Mouse (Mus musculus): ENCODE results near the gene Slc35a2.

Slc35a2 gene

DNA sequence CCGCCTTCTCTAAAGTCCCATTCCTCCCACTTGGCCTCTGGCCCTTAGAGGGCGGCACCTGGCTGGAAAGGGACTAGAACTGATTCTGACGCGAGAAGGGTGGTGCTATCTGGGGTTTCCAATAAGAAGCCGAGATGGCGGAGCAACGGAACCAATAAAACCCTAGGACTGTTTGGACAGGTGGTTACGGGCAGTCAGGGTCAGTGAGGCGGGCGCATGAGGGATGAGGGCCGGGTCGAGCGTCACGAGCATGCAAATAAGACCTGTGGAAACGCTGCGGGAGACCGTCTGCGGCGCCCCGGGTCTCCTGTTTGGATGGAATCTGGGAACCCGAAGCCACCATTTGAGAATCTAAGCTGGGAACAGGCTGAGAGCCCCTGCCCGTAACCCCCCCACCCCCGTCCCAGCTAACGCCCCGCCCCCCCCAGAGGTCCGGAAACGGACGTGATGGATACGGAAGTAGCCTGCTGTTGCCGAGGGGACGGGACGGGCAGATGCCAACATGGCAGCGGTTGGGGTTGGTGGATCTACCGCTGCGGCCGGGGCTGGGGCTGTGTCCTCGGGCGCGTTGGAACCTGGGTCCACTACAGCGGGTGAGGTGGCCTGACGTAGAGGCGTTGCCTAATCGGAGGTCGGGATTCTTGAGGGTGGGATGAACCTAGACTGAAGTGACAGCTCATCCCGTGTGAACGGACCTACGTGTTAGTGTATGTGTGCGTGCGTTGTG is at the start of gene Slc35a2:
Gene Slc35a2 (plus strand): TSS at position 188 of the 727 bp plus-strand sequence.
- peak; percentile 80 to 89 for DNase-seq

DNA sequence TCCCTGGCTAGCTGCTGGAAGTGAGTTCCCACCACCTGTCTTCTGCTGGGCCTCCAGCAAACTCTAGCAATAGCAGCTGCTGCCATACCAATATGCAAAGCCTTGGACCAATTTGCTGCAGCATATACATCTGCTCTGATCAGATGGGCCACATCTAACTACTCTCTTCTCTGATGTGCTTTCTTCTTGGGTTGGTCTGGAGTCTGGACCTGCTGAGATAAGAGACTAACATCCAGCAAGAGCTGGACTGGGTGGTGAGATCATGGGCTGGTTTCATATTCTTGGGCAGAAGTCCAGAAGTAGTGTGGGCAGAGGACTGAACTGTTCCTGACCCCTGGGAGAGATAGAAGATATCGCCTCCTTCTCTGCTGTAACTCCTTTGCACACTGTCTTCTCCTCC is 46.7 kb upstream of the Slc35a2 start:
- DNase-seq, result no peak

DNA sequence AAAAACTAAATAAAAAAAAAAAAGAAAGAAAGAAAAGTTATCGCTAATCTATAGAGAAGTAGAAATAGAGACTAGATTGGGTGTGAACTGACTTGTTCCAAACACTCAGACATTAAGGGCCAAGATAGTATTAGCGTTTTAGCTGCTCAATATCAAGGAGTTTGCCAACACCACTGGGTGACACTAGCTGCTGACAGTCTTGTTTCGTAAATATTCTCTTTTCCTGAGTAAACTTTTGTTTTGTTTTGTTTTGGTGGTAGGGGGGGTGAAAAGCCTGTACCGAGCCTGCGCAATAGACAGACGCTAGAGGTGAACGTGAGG is 43.0 kb upstream of the Slc35a2 start:
- no peak for DNase-seq

DNA sequence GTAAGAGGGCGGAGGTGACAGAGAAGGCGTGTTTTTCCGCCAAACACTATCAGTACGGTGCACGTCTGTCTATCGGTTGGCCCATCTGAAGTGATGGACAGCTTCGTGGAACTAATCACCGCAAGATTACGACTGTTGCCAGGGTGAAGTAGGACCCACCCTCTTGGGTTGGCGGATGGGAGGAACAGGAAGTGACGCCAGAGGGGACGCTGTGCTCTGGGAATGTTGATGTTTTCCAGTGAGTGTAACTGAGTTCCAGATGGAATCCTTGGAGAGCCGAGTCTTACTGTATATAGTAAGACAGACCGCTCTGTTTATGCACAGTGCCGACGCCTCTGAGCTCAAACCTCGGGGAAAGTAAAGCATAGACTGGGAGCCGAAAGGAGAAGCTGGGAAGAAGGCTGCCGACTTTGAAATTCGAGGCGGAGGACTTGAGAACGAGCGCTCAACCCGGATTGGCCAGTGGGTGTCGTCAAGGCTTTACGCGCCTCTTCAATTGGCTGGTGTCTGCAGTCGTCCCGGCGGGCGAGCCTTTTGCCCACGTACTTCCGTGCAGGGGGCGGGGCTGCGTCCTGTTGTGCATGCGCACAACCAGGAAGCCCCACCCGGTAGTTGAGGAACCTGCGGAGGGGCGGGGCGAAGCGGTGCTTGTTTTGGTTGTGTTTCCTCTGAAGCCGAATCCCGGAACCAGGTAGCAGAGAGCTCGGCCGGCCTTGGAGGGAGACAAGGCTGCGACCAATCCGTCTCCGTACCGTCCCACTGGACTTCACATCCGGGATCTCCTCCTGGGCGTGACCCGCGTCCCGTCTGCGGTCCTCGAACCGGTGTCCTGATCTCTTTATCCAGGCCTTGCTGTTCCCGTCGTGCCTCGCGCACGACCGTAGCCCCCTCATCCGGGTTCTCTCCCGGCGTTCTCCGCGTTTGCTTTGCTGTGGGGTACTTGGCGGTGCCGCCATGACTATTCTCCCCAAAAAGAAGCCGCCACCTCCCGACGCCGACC is 42.4 kb upstream of the Slc35a2 start, which contains the start of gene Otud5:
Gene Otud5 (plus strand): TSS at position 202 of the 1,000 bp plus-strand sequence.
- DNase-seq, result peak; percentile 93 to 96

DNA sequence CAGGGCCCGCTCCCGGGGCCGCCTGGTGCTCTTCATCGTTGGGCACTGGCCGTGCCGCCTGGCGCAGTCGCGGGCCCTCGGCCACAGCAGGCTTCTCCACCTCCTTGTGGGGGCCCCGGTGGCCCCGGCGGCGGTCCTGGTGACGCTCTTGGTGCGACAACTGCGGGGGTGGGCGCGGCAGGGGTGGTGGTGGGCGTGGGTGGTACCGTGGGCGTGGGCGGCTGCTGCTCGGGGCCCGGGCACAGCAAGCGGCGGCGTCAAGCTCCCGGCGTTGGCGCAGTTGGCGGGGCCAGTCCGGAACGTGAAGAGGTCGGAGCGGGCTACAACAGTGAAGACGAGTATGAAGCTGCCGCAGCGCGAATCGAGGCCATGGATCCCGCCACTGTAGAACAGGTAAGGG is 41.5 kb upstream of the Slc35a2 start:
- DNase-seq, result peak; percentile 26 to 51

DNA sequence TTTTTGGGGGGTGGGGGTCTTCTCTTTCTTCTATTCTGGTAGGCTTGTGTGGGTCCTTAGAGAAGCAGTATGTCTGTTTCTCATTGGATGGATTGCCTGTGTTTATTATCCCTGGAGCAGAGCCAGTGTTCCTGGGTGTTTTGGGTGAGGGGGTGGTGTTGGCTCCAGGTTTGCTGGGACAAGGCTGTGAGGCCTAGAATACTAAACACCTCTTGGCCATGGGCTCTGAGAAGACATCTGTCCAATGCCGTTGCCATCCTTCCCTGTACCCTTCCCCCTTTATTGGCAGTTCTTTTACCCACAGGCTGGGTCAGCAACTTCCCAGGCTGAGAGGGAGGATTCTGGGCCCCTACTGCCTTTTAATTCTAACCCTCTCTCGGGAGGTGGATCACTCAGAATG is 36.0 kb upstream of the Slc35a2 start:
- no peak for DNase-seq

DNA sequence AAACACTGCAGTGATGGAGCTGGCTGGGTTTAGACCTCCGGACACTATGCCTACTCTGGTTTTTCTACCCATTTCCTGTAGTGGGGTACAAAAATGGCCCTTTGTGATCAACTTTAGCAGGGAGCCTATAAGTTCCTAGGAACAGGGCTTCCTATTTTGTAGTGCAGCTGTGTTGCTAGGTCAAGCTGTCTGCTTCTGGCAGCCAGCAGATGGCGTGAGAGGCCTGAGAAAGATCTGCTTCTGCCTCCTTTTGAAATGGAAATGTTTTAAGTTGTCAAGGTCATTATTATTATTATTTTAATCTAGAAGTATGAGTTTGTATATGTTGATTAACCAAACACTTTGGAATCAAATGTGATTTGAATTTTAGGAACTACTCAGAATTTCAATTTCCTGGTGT is 29.2 kb upstream of the Slc35a2 start:
- DNase-seq, result peak; percentile 56 to 65

DNA sequence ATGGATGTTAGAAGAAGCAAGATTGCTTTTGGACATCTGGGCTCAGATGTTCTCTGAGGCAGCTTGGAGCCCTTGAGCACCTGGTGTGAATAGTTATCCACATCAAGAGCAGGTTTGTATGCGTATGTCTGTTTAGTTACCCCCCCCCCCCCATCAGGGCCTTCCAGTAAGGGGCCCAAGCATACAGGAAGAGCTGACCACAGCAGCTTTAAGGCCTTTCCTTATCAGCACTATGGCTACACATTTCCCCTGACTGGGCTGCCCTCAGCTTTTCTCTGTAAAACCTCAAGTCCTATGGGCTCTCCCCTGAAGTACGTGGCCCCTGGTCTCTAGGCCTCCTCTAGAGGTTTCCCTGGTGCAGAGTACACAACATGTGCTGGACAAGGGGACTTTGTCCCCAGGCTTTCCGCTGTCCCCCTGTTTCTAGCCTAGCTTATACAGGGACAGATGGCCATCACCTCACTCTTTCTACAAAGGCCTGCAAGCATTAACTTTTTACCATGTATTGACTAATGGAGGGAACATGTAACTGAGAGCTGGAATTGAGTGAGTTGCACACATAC is 24.6 kb upstream of the Slc35a2 start:
- no peak for DNase-seq

DNA sequence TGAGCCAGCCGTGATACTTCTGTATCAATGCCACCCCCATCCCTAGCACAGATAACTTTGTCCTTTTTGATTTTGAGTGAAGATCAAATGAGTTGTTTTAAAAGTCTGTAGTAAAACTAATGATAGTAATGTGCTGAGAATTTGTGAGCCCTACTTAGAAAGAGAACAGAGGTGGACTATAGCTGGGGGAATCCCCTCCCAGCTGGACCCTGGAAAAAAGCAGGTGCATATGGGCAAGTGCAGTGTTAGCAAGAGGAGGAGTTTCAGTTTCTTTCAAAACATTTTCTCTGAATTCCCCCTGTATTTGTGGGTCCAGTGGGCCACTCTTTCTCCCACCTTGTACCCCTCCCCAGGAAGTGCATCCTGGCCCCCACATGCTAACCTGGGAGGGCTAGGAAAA is 20.6 kb upstream of the Slc35a2 start:
- DNase-seq, result no peak

DNA sequence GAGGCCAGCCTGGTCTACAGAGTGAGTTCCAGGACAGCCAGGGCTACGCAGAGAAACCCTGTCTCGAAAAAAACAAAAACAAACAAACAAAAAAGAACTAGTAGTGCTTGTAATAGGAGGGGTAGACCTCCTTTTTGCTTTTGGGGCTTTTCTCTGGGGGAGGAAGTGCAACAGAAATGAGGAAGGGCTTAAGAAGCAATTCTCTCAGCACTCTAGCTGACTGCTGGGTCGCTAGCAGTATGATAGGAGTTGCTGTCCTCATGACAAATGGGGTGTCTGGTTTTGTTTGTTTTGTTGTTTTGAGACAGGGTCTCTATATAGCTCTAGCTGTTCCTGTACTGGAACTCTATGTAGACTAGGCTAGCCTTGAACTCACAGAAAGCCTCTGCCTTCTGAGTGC is 19.3 kb upstream of the Slc35a2 start:
- DNase-seq, result no peak

DNA sequence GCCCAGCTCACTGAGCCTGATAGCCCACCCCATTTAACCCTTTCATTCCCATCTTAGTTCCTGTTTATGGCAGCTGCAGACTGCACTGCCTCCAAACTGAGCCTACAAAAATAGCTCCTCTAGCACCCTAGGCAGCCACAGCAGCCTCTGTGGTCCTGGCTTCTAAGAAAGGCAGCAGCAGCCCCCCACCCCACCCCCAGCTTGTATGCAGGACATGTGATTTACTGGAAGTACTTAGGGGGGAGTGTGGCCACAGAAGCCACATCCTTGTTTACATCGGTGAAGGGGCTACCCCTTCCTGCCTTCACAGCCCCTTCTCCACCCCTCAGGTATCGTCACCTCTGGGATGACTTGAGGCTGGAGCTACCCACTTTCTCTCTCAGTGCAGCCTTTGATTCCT is 18.5 kb upstream of the Slc35a2 start:
- no peak for DNase-seq

DNA sequence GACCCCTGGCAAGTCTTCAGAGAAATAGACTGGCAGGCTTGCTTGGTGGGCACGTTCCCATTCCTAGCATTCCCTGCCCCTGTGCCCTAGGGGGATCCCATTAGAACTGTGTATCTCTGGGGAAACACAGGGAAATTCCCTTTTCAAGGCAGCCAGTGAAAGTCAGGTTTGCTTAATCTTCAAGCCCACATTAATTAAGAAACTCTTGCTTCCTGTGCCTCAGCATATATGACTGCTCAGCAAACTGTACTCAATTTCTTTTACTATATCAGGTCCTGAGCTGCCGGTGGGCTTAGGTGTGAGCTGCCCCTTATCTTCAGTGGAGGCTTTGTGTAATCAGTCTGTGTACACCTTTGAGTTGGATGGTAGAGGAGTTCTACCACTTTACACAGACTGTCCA is 18.0 kb upstream of the Slc35a2 start:
- no peak for DNase-seq

DNA sequence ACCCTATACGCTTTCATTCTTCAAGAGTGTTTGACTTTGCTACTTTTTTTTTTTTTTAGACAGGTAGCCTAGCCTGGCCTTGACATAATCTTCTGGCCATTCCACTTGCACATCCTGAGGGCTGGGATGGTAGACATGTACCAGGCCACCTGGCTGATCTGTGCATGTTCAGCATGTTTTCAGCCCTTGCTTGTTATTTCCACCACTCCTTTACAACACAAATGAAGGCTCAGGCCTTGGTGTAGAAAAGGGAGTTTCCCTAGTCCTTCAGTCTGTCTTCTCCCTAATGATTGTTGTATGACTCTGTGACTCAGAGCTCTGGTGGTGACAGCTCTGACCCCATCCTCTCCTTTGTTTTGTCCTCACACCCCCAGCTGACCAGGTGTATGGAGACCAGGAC is 16.7 kb upstream of the Slc35a2 start:
- DNase-seq, result no peak

DNA sequence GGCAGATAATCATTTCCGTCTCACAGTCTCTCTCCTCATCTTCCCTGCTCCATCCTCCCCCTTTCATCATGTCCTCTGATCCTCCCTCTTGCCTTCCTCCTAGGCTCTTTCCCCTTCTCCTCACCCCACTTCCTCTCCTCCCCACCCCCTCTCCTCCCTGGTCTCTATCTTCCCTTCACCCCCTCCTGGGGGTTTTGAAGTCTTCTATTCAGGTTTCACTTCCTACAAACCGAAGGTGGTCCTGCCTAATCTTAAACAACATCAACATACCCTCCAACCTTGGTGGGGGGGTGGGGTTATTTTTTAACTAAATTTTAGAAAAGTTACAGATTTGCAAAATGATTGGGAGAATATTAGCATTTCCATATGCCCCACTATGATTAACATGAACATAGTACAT is 15.3 kb upstream of the Slc35a2 start:
- DNase-seq, result no peak

DNA sequence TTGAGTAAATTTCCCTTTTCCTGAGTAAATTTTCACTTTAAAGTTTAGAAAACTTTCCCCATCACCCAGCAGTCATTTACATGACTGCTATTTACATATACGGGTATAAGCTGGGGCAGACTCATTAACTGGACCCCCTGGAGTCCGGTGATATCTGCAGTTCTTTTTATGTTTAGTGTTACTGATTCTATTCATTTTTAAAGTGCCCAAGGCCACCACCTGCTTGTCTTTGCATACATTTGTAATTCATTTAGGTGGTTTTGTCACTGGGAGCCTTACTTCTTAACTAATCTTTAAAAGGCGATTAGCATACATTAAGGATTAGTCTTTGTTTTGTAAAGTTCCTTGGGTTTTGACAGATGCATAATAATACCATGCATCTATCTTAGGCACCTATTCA is 14.0 kb upstream of the Slc35a2 start:
- DNase-seq, result no peak

DNA sequence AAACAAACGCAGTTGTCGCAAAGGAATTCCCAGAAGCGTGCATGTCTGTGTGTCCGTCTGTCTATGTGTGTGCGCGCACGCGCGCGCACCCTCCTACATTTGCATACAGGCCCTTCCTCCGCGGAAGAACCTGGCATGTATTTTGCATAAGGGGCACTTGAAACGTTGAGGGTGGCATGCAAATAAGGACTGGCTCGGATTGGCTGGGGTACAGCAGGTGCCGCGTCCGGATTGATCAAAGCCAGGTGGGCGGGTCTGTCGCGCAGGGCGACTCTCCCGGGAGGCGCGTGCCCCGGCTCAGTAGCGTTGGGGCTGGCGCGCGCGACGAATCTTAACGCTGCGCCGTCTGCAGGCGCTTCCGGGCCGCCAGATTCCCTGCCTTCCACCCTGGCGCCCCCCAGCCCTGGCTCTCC is 5.8 kb upstream of the Slc35a2 start, which contains the start of gene Pim2:
Gene Pim2 (plus strand): TSS at position 256 of the 413 bp plus-strand sequence.
- peak; percentile 80 to 89 for DNase-seq

DNA sequence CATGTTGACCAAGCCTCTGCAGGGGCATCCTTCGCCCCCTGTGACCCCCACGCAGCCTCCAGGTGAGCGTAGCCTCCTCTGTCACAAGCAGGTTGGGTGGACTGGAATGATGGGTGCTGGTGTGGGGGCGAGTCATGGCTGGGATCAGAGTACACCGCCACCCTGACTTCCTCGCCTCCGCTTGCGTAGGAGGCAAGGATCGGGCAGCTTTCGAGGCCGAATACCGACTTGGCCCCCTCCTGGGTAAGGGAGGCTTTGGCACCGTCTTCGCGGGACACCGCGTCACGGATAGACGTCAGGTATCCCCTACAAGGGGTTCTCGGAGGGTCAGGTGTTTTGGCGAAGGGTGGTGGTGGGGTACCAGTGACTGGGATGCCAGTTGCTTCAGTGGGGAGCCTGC is 5.3 kb upstream of the Slc35a2 start:
- no peak for DNase-seq

DNA sequence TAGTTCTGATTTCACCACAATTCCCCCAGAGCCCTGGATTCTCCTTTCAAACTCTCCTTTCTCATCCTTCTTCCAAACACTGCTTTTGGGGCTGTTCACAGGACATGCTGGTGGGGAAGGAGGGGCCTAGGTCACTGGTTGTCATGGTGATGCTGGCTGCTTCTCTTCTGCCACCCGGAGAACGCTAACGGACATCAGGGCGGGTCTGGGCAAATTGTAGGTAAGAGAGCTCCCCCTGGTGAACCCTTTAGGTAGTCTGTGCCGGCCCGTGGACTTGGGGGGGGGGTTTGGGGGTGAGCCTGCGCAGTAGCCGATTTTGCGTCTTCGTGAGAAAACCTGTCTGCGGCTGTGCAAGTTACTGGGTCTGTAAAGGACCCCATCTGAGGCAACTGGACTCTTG is 4.0 kb upstream of the Slc35a2 start:
- peak; percentile 59 to 75 for DNase-seq

DNA sequence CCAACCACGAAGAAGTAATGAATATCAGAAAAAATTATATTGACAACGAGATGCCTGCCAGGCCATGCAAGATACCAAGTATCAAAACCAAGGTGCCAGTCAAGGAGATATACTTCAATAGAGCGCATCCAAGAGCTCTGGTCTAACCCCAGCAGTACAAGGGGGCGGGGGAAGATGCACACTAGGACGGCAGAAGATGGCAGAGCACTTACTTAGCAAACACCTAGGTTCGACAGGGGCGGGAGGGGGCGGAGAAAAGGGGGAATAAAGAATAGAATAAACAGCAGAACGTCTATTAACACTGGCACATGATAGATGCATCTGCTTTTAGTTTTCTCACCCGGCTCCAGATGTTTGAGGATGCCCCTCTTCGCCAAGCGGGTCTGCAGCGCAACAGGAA is 14.4 kb downstream of the Slc35a2 start:
- DNase-seq, result no peak

DNA sequence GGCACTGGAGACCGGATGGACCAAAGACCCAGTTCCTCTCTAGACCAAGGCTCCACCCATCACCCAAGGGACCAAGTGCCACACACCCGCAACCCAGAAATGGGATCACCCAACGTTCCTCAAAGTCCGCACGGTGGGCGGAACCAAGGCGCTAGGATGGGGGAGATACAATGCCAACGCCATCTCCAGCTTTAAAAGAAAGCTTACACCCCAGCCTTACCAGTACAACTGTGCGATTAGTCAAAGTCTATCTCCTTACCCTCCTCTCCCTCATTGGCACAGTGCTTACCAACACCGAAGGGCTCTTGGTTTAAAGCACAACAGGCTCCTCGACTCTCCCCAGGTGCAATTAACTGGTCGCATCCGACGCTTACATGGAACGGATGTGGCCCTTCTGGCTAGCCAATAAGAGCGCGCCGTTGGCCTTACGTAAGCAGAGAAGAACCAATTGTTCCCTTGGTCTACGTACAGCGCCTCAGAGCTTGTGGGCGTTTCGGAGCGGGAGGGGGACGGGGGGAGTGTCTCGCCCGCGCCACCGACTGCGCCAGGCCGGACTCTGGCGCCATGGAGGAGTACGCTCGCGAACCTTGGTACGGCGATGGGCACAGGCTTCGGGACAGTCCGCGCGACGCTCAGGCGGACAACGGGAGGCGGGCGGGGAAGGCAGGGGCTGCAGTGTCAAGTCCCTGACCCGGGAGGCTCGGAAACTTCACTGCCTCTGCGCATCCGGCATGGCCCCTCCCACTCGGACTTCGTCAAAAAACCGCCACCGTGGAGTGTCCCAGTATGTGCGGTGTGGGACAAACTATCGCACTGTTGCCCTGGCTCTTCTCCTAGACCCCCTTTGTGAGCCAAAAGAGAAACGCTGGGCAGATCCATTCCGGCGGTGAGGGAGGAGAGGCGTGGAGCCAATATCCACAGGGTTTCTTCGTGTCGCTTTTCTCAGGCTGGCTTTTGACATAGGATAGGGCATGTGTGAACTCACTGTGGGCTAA is 15.3 kb downstream of the Slc35a2 start, which contains the start of the genes Pqbp1 and Timm17b:
Gene Pqbp1 (minus strand): TSS at position 390 of the 995 bp plus-strand sequence.
Gene Timm17b (plus strand): TSS at position 478 of the 995 bp plus-strand sequence.
- DNase-seq, result peak; percentile 88 to 94

DNA sequence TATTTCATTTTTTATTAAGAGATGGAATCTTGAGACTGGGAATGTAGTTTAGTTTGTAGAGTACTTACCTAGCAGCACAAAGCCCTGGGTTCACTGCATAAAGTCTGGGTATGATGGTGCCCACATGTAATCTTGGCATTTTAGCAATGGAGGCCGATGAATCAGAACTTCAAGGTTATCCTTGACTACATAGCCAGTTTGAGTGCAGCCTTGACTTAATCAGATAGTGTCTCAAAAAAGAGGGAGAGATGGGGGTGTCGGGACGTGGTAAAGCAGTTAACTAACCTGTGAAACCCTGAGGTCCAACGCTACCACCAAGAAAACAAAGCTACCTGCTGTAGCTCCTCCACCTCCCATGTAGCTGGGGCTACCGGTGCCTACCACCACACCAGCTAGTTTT is 20.6 kb downstream of the Slc35a2 start:
- DNase-seq, result no peak

DNA sequence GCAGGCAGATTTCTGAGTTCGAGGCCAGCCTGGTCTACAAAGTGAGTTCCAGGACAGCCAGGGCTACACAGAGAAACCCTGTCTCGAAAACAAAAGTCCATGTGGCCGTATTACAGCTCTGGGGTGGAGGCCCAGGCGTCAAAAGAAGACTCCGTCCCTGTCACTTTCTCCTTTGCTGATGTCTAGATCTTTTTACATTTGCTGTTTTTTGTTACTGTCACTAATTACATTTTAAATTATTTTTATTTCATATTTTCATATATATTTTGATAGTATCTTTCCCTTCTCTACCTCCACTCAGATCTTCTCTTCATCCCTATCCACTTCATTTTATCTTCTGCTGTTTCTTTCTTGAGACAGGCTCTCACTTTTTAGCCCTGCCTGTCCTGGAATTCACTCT is 23.9 kb downstream of the Slc35a2 start, which contains the start of gene Gm10491:
Gene Gm10491 (minus strand): TSS at position 101 of the 400 bp plus-strand sequence.
- DNase-seq, result no peak

Data from kidney, postnatal 4 days (tissue).